Mouse (Mus musculus): ENCODE measurements at regions not wholly inside any gene's neighbourhood (a gene's known extent, or its start where the extent isn't known, plus 50 kb on each side); places are given as distances from the start of the nearest gene placed in this dataset.

GRCm38 (mm10) chr15:63299311-63299710 lies 545.7 kb downstream of the Gsdmc2 start:
- Histone ChIP-seq H3K9me3 (replicated peaks) (no peaks in the 10 kb centered on the region), H3K4me2 (replicated peaks) (no peak overlapping the region), H3K27ac (no peak overlapping the region), H3K4me1 (no peaks in the 10 kb centered on the region), H3K9ac (no peak overlapping the region), H3K4me3 (no peak overlapping the region), H3K27me3 (no peaks in the 10 kb centered on the region), H3K36me3 (no peaks in the 10 kb centered on the region)
- 84% methylated on average over 4 of the region's 4 CpGs for WGBS
- no peak for ATAC-seq (ENCODE audit: low FRiP score)

GRCm38 (mm10) chr15:63288534-63288933 lies 556.4 kb downstream of the Gsdmc2 start:
- no peak overlapping the region for H3K9ac ChIP-seq
- ATAC-seq (ENCODE audit: low FRiP score), result no peak
- H3K27ac ChIP-seq, result no peak overlapping the region
- no peaks in the 10 kb centered on the region for H3K36me3 ChIP-seq
- H3K9me3 ChIP-seq (replicated peaks), result no peaks in the 10 kb centered on the region
- no peak overlapping the region for H3K4me2 ChIP-seq (replicated peaks)
- no peaks in the 10 kb centered on the region for H3K27me3 ChIP-seq
- no peak overlapping the region for H3K4me3 ChIP-seq
- H3K4me1 ChIP-seq, result no peaks in the 10 kb centered on the region

- Histone ChIP-seq H3K9ac (no peak overlapping the region), H3K36me3 (no peaks in the 10 kb centered on the region), H3K4me3 (no peak overlapping the region), H3K4me2 (replicated peaks) (no peak overlapping the region), H3K27me3 (no peaks in the 10 kb centered on the region), H3K4me1 (no peaks in the 10 kb centered on the region), H3K27ac (no peak overlapping the region), H3K9me3 (replicated peaks) (no peaks in the 10 kb centered on the region)
- 89% methylated on average over 1 of the region's 1 CpGs for WGBS
- ATAC-seq (ENCODE audit: low FRiP score), result no peak
Observed at GRCm38 (mm10) chr15:63286026-63286425, 559.0 kb downstream of the Gsdmc2 start.

DNA sequence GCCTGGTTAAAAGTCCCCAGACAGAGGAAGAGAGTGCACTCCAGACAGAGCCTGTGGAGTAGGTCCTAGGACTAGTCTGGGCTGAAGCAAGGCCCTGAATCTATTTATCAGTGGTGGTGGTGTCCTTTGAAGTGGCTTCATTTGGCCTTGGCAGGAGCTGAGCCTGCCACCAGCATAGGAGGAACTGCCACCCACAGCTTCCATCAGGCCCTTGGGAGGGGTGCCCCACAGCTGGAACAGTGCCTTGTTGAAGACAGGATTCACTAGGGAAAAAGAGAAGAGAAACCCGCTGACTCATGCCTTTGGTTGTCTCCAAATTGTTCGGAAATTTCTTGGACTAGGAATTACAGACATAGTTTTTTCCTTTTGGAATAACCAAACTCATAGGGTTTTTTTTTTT lies 574.6 kb downstream of the Gsdmc2 start:
- 90% methylated on average over 2 of the region's 2 CpGs for WGBS
- Histone ChIP-seq H3K27ac (no peak overlapping the region), H3K4me2 (replicated peaks) (no peak overlapping the region), H3K9me3 (replicated peaks) (no peaks in the 10 kb centered on the region), H3K4me1 (no peaks in the 10 kb centered on the region), H3K4me3 (no peak overlapping the region), H3K36me3 (no peaks in the 10 kb centered on the region), H3K27me3 (no peaks in the 10 kb centered on the region), H3K9ac (no peak overlapping the region)
- ATAC-seq (ENCODE audit: low FRiP score), result no peak

GRCm38 (mm10) chr15:63265845-63266244 lies 579.1 kb downstream of the Gsdmc2 start:
- no peak for ATAC-seq (ENCODE audit: low FRiP score)
- Histone ChIP-seq H3K4me3 (no peak overlapping the region), H3K27ac (no peak overlapping the region), H3K9ac (no peak overlapping the region), H3K9me3 (replicated peaks) (no peaks in the 10 kb centered on the region), H3K4me1 (no peaks in the 10 kb centered on the region), H3K36me3 (no peaks in the 10 kb centered on the region), H3K27me3 (no peaks in the 10 kb centered on the region), H3K4me2 (replicated peaks) (no peak overlapping the region)
- WGBS, result 97% methylated on average over 1 of the region's 1 CpGs

DNA sequence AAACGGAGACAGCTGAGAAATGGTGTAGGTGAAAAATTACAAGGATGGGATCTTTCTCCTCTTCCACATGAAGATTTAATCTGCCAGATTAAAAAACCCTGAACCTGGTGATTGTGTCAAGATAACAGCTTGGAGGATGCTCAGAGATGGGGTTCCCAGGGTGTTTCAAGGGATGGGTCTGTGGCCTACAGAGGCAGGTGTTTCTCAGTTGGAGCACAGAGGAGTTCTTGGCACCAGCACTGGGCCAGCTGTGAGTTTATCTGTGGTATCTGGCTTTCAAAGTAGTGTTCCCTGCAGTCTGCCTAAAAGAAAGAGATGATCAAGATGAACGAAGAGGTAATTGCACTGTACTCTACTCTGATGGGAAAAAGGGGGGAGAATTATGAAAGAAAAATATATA lies 589.2 kb downstream of the Gsdmc2 start:
- Histone ChIP-seq H3K4me1 (no peaks in the 10 kb centered on the region), H3K9me3 (replicated peaks) (no peaks in the 10 kb centered on the region), H3K4me3 (no peak overlapping the region), H3K27me3 (no peaks in the 10 kb centered on the region), H3K9ac (no peak overlapping the region), H3K27ac (no peak overlapping the region), H3K4me2 (replicated peaks) (no peak overlapping the region), H3K36me3 (no peaks in the 10 kb centered on the region)
- 80% methylated on average over 2 of the region's 2 CpGs for WGBS
- no peak for ATAC-seq (ENCODE audit: low FRiP score)

- Histone ChIP-seq H3K9me3 (replicated peaks) (no peaks in the 10 kb centered on the region), H3K27me3 (no peaks in the 10 kb centered on the region), H3K36me3 (no peaks in the 10 kb centered on the region), H3K9ac (no peak overlapping the region), H3K4me2 (replicated peaks) (no peak overlapping the region), H3K4me3 (no peak overlapping the region), H3K27ac (no peak overlapping the region), H3K4me1 (no peaks in the 10 kb centered on the region)
- 68% methylated on average over 1 of the region's 1 CpGs for WGBS
- ATAC-seq (ENCODE audit: low FRiP score), result no peak
Observed at GRCm38 (mm10) chr15:63252781-63253340, 592.1 kb downstream of the Gsdmc2 start.

GRCm38 (mm10) chr15:63238601-63239000 lies 606.4 kb downstream of the Gsdmc2 start:
- no peaks in the 10 kb centered on the region for H3K36me3 ChIP-seq
- no peak overlapping the region for H3K4me2 ChIP-seq (replicated peaks)
- H3K9me3 ChIP-seq (replicated peaks), result no peaks in the 10 kb centered on the region
- H3K4me3 ChIP-seq, result no peak overlapping the region
- no peak overlapping the region for H3K27ac ChIP-seq
- ATAC-seq (ENCODE audit: low FRiP score), result no peak
- H3K9ac ChIP-seq, result no peak overlapping the region
- no peaks in the 10 kb centered on the region for H3K27me3 ChIP-seq
- no peaks in the 10 kb centered on the region for H3K4me1 ChIP-seq
- 81% methylated on average over 3 of the region's 3 CpGs for WGBS

- ATAC-seq (ENCODE audit: low FRiP score), result no peak
- Histone ChIP-seq H3K27me3 (no peaks in the 10 kb centered on the region), H3K27ac (no peak overlapping the region), H3K4me3 (no peak overlapping the region), H3K4me1 (no peaks in the 10 kb centered on the region), H3K4me2 (replicated peaks) (no peak overlapping the region), H3K9ac (no peak overlapping the region), H3K9me3 (replicated peaks) (no peaks in the 10 kb centered on the region), H3K36me3 (no peaks in the 10 kb centered on the region)
- 75% methylated on average over 2 of the region's 2 CpGs for WGBS
Observed at GRCm38 (mm10) chr15:63218393-63219060, 626.5 kb downstream of the Gsdmc2 start.

DNA sequence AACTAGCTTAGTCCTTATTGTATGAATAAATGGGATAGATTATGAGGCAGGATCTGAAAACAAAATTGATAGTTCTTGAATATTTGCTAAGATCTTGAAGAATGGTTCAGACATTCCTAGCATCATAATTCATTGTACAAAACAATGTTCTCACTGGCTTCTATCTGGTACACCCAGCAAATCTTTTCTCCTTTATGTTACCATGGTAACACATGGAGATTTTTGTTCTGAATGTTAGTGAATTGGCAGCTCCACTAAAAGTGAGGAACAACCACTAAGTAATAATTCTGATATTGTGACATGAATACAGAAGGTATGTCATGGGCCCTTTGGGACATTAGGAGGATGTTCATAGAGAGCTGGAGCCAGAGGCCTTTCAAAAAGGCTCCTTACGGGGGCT lies 639.8 kb downstream of the Gsdmc2 start:
- no peak for ATAC-seq (ENCODE audit: low FRiP score)
- H3K4me1 ChIP-seq, result no peaks in the 10 kb centered on the region
- no peaks in the 10 kb centered on the region for H3K9me3 ChIP-seq (replicated peaks)
- no peak overlapping the region for H3K9ac ChIP-seq
- no peak overlapping the region for H3K4me3 ChIP-seq
- WGBS, result 88% methylated on average over 1 of the region's 1 CpGs
- no peak overlapping the region for H3K4me2 ChIP-seq (replicated peaks)
- no peaks in the 10 kb centered on the region for H3K27me3 ChIP-seq
- no peaks in the 10 kb centered on the region for H3K36me3 ChIP-seq
- H3K27ac ChIP-seq, result no peak overlapping the region

GRCm38 (mm10) chr15:63195031-63195430 lies 649.9 kb downstream of the Gsdmc2 start:
- peaks cover 5% of the 10 kb centered on the region for H3K4me1 ChIP-seq
- H3K27ac ChIP-seq, result no peak overlapping the region
- WGBS, result 91% methylated on average over 2 of the region's 2 CpGs
- H3K4me2 ChIP-seq (replicated peaks), result no peak overlapping the region
- no peaks in the 10 kb centered on the region for H3K9me3 ChIP-seq (replicated peaks)
- H3K27me3 ChIP-seq, result no peaks in the 10 kb centered on the region
- H3K36me3 ChIP-seq, result no peaks in the 10 kb centered on the region
- no peak overlapping the region for H3K4me3 ChIP-seq
- no peak for ATAC-seq (ENCODE audit: low FRiP score)
- H3K9ac ChIP-seq, result no peak overlapping the region

DNA sequence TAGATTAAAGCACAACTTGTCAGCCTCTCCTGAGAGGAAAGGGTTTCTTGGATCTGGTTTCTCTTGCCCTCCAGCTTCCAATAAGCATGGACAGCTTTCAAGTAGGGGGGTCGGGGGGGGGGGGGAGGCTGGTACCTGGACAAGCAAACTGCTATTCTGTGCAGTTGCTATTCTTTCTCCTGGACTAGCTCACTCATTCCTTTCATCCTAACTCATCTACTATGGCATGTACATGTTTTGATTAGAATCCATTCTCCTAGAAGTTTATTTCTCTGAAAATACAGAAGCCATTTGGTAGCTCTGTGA lies 650.5 kb downstream of the Gsdmc2 start:
- peaks cover 5% of the 10 kb centered on the region for H3K4me1 ChIP-seq
- no peak for ATAC-seq (ENCODE audit: low FRiP score)
- no peak overlapping the region for H3K27ac ChIP-seq
- H3K9ac ChIP-seq, result no peak overlapping the region
- no peaks in the 10 kb centered on the region for H3K36me3 ChIP-seq
- H3K27me3 ChIP-seq, result no peaks in the 10 kb centered on the region
- no peak overlapping the region for H3K4me3 ChIP-seq
- H3K4me2 ChIP-seq (replicated peaks), result no peak overlapping the region
- WGBS, result no CpG with 5 or more reads among the region's 1 CpGs
- H3K9me3 ChIP-seq (replicated peaks), result no peaks in the 10 kb centered on the region

GRCm38 (mm10) chr15:63193617-63194491 lies 651.1 kb downstream of the Gsdmc2 start:
- H3K4me1 ChIP-seq, result peaks cover 5% of the 10 kb centered on the region
- no peak overlapping the region for H3K4me3 ChIP-seq
- no peaks in the 10 kb centered on the region for H3K36me3 ChIP-seq
- WGBS, result 70% methylated on average over 2 of the region's 2 CpGs
- no peak overlapping the region for H3K4me2 ChIP-seq (replicated peaks)
- no peaks in the 10 kb centered on the region for H3K9me3 ChIP-seq (replicated peaks)
- no peaks in the 10 kb centered on the region for H3K27me3 ChIP-seq
- no peak overlapping the region for H3K27ac ChIP-seq
- H3K9ac ChIP-seq, result no peak overlapping the region
- no peak for ATAC-seq (ENCODE audit: low FRiP score)
